Mouse (Mus musculus) layer of hippocampus, adult 18-20 months (tissue): Measurements from ENCODE around the gene Prkag2. TPM values are rescaled to one million over a fixed set of nuclear protein-coding genes. Genes with fewer than 3 reads are reported as not detected.
A peak's percentile ranks its signal among the peaks of the same experiment; 100 is the strongest.

ENCODE experiments used
- DNase-seq, 2 experiments: peaks; one replicate each; pipeline ENCODE4 v3.0.0; 2022; ENCODE audit warnings: low spot score in 2 of 2
- long read RNA-seq: library from polyadenylated mRNA; stranded (forward); transcript quantifications from one replicate; pipeline ENCODE4 v2.0.0, GENCODE M21; 2021
- total RNA-seq, 2 experiments: library from RNA; stranded (reverse); gene quantifications; 2 replicates each; pipeline ENCODE4 v1.2.3; 2021

Gene Prkag2
- total RNA-seq, result 100 to 1,000 TPM; 167 to 174 TPM
- long read RNA-seq, transcript Prkag2-201 (16 exons, 3,331 nt), result major isoform, 17 of 87 reads
- long read RNA-seq, transcript Prkag2-203 (12 exons, 2,205 nt), result minor isoform, 16 of 87 reads
- long read RNA-seq, partial matches to known transcripts, result 15 of 87 reads
- long read RNA-seq, other reads (novel, unspliced or antisense), result 37 of 87 reads

DNA sequence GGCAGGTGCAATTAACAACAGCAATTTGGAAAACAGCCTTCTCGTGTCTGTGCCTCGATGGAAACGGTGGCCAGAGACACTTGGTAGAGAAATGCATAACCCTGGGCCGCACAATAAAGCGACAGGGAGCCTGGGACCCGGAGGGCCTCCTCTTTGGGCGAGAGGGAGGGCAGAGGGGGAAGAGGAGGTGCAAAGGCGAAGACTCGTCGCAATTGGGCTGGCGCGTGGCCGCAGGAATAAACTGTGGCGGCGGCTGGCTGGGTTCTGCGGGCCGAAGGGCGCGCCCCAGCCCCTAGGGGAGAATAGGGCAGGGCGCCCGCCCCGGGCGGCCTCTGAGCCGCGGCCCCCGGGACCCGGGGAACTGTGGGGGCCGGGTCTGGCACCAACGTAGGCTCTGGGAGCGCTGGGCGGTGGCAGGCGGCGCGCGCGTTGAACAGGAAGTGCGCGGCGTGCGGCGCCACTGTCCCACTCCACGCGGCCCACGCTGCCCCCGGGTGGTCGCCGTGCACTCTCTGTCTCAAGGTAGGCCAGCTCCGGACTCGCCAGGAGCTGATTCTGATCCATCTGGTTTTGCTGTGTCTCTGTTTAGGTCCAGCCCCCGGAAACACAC, at the start of gene Prkag2:
Gene Prkag2, minus strand, starts transcription at position 127 of the 610 bp plus-strand sequence.
- no peak for DNase-seq

DNA sequence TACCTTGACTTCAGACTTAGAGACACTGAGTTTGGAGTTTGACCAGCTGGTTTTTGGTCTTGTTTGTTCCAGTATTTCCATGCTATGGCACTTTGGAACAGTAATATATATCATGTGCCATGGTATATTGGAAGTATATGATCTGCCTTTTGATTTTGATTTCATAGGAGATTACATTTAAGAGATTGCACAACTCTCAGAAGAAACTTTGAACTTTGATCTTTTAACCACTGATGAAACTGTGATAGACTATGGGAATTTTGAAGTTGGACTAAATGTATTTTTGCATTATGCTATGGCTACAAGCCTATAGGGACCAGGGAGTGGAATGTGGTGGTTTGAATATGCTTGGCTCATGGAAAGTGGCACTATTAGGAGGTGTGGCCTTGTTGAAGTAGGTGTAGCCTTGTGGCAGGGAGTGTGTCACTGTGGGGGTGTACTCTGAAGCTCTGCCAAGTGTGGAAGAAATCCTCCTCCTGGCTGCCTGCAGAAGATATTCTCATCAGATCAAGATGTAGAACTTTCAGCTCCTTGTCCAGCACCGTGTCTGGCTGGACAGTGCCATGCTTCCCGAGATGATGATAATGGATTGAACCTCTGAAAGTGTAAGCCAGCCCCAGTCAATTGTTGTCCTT, 49.0 kb upstream of the Prkag2 start:
- no peak for DNase-seq

DNA sequence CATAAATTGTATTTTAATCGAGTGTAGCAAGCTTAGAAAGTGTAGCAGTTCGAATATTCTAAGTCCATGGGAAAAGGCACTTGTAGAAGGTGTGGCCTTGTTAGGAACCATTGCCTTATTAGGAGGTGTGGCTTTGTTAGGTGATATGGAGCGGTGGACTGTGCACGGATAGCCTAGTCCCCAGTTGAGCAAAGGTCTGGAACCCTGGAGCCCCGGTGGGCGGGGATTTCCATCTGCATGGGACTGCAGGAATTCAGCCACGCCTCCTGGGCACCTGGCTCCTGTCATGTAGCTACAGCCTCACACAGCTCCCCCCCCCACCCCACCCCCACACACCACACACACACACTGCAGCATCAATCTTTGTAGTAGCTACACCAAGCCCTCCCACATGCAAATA, 46.3 kb upstream of the Prkag2 start:
- DNase-seq, result no peak

DNA sequence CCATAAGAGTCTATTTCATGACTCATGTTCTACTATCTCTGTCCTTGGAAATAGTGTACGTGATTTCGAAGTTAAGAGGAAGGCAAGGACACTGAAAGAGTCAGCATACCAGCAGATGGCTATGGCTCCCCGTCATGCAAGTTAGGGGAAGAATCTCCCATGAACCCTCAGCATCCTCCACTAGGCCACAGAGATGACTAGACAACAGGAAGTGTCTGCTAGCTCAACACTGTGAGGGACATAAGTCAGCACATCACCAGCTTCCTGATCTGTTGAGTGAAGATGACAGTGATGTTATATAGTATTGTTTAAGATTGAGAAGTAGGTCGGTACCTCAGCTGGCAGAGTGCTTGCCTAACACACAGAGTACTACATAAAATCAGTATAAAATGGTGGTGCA, 27.4 kb upstream of the Prkag2 start:
- DNase-seq, result no peak

DNA sequence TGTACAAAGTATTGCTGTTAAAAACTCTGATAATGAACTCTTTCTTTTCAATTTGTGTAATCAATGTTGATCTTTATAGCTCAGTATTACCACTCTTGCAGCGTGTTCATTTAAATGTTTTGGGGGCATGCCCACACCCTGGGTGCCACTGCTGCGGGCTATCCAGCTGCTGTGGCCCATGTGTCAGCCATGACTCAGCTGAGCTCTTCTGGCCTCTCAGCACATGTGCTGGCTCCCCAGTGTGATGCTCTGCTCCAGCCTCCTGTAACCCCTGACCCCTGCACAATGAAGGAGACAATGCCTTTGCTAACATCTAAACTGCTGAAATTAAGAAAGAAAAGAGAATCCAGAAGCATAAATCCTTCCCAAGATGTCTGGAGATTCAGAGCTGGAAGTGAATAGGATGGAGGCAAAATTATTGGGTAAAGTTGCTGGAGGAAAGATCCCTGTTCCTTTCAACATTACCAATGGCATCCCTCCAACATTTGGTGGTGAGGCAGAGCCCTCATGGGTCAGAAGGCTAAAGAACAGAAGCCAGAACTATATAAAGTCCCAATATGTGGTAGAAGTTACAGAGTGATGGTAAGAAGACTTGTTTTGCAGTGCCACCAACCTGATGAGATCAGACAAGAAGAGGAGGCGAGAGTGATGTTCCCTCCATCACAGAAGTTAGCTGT, 25.6 kb upstream of the Prkag2 start:
- no peak for DNase-seq

DNA sequence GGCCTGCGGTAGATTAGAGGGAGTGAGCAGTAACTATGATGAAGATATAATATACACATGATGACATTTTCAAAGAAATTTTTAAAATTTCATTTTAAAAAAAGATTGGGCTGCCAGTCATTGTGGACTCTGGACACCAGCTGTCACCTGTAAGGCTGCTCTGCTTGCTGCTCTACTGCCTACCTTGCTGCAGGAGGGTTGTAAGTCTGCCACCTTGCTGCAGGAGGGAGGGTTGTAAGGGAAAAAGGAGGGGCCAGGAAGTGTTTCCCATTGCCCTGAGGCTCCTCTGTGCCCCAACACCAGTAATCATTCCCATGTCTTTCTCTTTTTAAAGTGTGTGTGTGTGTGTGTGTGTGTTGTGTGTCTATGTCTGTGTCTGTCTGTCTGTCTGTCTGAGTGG, 22.1 kb upstream of the Prkag2 start:
- DNase-seq, result no peak

DNA sequence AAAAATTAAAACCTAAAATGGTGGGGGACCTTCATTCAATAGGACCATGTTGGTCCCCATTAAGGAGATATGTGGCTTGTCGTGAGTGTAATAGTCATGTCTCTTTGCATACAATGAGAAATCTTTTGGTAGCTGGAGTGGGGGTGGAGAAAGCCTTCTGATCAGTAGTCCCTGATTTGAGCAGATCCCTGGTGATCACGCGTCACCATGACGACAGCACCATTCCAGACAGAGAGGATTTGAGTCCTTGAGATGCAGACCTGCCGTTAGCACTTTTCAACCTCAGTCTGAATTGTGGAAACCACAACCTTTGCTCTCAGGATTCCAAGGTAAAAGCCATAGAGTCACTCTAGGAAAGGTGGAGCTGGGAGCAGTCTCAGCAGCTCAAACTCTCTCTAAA, 18.7 kb upstream of the Prkag2 start:
- DNase-seq, result peak; percentile 54 to 72

DNA sequence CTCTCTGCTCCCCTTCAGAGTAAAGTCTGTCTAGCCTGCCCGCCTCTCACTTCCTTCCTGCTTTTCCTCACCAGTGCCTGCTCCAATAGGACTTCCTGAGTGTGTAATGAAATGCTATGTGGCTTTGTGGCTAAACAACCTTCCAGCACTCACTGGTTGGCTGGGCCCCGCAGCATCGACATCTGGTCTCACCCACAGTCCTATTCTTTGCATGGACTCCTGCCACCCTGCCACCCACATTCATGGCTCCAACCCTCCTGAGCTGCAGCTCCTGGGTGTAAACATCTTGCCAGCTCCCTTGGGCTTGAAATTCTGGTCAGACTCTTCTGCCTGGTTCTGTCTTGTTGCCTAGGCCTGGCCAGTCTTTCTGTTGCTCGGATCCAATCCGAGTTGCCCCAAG, 15.6 kb upstream of the Prkag2 start:
- DNase-seq, result peak; percentile 82 to 91

DNA sequence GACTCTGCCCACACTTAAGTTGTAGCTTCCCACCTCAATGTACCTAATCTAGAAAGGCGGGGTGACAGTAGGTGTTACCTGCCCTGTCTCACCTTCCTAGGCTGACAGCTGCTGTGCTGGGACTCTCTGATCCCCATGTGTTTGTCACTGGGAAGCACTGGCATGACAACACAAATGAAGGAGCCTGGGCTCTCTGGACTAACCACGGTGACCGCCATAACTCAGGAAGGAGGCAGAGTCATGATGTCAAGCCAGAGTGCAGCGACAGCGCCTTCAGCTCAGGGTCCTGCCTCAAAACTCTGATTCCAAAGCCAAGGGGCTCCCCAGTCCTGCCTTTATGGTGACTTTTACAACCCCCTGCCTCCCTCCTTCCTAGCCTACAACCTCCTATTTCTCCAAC, 14.8 kb upstream of the Prkag2 start:
- no peak for DNase-seq

DNA sequence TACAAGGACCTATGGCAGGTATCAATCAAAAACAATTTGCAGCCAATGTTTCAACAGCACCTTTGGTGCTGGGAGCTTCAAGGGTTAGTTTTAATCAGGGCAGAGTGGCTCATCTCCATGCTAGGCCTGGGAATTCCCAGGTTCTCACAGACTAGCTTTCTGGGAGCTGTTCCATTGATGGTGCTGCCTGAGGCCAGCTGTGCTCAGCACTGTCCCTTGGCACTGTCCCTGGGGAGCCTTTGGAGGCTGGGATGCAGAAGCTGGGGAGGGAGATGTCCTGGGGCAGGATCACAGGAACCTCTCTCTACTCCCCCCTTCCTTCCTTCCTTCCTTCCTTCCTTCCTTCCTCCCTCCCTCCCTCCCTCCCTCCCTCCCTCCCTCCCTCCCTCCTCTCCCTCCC, 13.7 kb upstream of the Prkag2 start:
- no peak for DNase-seq

DNA sequence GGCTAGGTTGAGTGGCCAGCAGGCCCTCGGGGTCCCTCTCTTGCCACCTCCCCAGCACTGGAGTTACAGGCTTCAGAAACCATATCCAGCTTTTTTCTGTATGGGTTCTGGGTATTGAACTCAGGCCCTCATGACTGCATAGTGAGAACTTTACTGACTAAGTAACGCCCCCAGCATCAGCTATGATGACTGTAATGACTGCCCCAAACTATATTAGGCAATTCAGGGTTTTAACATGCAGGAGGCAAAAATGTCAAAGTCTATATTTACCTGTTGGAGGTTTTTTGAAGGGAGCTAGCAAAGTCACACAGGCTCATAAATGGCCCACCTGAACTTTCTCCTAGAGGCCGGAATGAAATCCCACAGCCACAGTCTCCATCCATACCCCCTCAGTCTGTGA, 9.9 kb upstream of the Prkag2 start:
- DNase-seq, result no peak

DNA sequence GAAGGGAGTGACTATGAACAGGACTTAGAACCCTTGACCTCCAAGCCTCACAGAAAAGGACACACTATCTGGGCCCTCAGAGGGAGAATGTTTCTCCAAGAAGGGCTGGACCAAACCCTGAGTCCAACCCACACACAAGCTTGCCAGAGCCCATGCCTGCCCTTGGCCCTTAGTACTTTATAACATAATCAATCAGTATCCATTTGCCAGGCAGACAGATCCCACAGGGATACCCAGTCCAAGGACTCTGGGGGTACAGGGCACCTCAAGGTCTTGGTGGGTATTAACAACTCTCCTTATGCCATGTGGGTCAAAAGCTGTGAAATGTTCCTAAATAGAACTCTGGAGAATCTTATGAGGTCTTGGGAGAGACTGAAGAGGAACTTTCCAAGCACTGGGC, 5.3 kb upstream of the Prkag2 start:
- no peak for DNase-seq

DNA sequence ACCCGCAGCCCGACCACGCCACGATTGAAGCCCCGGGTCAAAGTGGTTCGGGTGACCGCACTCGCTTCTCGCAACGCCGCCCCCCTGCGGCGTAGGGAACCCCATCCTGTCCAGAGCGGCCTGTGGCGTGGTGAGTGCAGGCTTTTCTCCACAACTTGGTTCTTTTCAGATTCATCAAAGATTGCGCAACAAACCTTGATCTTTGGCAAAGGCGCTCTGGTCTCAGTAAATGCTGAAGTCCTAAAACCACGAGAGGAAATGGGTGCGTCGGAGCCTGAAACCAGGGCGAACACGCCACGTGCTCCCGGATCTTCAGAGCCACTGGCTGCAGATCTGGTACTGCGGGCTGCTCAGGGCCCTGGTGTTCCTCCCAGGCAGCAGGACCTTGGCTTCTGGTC, 683 bp upstream of the Prkag2 start:
- no peak for DNase-seq

DNA sequence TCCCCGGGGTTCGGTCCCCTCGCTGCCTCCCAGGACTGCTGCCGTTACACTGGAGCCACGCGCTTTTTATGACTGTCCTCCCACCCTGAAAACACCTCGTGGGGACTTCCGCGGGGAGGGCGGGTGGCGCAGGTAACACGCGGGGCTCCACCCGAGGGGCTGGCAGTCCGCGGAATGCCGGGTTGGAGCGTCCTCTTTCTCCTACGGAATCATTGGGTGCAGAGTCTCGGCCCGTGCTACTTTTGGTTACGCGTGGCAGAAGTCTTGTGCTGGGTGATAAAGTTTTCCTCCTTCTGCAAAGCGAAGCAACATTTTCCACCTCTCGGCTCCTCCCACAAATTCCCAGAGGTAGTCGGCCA, 306 bp downstream of the Prkag2 start:
- no peak for DNase-seq

DNA sequence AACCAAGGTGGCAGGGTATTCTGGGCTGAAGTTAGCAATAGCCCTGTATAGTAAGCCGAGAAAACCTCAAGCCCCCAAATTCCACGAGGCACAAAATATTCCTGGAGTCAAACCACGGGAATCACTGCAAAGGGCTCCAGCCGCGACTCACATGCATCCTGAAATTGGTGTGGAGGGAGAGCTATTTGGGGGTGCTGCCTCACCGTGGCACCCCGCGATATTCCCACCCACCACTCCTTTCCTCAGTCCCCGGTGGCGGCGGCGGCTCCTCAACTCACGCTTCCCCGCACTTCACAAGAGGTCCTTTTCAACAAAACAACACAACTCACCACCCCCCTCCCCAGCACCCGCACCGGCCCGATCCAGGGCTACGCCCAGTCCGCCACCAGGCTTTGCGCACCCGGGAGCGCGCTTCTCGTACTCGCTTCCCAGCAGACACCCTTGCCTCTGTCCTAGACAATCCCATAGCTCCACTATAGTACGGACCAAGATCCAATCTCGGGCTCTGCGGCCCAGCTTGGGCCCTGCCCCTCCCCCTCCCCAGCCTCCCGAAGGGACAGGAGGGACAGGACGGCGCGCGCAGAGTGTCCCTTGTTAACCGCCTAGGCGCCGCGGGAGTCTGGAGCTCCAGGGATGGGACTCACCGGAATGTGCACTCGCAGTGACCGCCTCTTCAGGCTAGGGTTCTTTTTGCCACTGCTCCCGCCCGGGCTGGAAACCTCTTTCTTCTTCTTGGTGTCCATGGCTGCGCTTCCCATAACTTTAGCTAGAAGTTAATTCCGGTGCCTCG, 880 bp downstream of the Prkag2 start:
- DNase-seq, result peak; percentile 67 to 75

DNA sequence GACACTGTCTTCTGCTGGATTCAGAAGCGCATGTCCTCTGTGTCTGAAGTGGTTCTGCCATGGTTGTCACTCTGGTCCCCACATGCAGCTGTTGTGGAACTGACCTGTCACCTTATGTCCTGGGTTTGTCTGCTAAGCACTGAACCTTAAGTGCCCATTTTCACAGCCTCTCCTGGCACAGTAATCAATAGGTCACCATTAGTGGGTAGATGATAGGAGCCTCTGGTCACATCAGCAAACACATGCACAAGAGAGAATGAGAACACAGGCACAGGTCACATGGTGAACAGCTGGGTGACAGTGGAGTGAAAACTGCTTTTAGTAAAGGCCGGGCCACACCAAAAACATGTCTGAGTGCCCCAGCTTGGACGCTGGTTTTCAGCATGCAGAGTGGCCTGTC, 2.6 kb downstream of the Prkag2 start:
- no peak for DNase-seq

DNA sequence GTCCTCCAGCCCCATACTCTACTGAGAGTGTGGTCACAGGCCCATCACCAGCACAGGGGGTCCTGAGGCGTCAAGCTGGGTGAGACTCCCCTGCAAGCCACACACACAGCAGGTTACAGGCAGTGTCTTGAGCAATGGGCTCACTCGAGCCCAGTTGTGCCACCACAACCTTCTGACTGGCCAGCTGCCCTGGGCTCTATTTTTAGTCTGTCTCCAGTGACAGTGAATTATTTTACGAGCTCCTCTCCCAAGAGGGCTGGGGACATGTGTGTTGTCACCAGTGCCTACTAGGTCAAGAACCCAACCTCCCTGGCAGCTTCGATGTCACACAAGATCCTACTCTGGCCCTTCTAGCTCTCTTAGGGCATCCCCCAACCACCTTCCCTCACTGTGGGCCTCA, 4.0 kb downstream of the Prkag2 start:
- DNase-seq, result no peak

DNA sequence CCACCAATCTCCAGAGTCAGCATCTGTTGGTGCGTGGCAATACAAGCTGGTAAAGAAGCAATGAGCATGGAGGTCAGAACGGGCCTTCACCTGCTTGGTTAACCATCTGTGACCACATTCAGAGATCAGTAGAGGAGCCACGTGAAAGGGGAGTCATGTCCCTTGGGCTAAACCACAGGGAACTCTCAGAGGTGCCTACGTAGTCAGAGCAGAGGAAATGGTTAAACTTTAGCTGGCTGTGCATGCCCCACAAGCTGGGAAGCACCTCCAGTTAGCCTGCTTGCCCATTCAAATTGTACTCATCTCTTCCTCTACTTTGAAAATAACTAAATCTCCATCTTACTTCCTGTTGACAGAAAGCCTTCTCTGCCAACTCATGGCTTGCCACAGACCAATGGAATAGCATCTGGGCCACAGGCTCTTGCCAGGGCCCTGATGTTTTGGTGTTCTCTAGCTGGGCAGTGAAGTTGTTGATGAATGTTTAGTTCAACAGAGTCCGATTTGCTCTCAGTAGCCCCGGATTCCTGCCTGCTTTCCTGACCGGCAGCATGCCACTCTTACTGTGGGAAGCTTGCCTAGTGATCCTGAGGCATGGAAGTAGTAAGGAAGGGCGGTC, 7.7 kb downstream of the Prkag2 start:
- DNase-seq, result no peak

DNA sequence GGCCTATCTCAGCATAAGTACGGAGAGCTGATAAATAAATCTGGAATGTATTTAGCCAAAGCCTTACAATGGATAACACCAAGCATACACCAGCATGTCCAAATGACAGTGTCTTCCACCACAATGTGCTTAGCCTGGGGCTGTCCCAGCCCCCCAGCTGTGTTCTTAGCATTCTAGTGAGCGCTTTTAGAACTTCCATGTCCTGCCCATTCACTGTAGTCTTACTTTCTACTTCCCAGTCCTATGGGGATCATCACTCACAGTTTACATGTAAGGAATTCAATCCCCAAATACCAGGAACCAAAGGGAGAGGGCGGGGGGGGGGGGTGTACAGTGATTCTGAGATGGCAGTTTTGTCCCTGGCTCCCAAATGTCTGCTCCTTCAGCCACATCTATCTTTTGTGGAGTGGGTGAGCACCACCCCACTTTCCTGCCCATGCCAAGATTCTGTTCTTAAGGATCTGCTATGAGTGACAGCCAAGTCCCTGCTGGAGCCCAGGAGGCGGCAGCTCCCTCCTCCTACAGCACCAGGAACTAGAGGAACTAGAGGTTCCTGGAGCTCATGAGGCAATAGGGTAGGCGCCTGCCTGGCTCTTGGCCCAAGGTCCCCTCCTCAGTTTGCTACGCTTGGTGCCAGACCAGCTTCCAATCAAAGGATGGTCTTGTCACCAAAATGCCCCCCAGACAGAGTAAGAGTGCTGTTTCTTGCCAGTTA, 11.0 kb downstream of the Prkag2 start:
- DNase-seq, result peak; percentile 59 to 73

DNA sequence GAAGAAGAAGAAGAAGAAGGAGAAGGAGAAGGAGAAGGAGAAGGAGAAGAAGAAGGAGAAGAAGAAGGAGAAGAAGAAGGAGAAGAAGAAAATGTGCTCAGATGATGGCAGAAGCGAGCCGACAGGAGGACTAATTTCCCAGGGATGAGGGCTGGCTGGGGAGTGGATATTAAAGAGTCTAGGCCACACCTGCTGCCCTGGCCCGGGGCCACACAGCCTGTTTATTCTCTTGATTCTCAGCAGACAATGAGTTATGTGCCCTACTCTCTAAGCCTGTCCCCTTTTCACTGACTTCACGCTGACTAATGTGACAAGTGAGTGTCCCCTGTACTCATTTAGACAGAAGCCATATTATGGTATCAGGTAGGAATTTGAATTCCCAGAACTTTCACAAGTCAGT, 11.8 kb downstream of the Prkag2 start:
- DNase-seq, result no peak

DNA sequence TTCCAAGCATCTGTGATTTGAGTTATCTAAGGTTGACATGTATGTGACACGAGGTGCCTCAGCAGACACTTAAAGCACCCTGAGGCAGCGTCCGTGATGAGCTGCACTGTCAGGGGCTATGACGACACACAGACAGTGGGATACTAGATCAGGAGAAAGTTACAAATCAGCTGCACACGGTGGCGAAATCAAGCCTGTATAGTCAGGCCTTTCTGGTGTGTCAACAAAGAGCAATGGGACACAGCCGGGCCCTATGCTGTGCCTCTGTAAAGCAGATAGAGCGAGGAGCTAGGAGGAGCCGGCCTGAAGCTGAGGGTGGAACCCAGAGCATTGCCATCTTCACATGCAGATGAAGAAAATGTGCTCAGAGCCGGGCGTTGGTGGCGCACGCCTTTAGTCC, 12.3 kb downstream of the Prkag2 start:
- no peak for DNase-seq
